Mouse (Mus musculus) erythroblast, embryonic 14.5 days (primary cell): ENCODE data around the gene Cbarp.

ENCODE experiments used
- GATA1 ChIP-seq: IDR thresholded peaks from 2 replicates; pipeline ENCODE4 v1.6.1; 2012; ENCODE audit warnings: low read length, inconsistent platforms, mixed read lengths
- TAL1 ChIP-seq: IDR thresholded peaks from 3 replicates; pipeline ENCODE4 v1.6.1; 2012; ENCODE audit warnings: low read length, inconsistent platforms, mixed read lengths

DNA sequence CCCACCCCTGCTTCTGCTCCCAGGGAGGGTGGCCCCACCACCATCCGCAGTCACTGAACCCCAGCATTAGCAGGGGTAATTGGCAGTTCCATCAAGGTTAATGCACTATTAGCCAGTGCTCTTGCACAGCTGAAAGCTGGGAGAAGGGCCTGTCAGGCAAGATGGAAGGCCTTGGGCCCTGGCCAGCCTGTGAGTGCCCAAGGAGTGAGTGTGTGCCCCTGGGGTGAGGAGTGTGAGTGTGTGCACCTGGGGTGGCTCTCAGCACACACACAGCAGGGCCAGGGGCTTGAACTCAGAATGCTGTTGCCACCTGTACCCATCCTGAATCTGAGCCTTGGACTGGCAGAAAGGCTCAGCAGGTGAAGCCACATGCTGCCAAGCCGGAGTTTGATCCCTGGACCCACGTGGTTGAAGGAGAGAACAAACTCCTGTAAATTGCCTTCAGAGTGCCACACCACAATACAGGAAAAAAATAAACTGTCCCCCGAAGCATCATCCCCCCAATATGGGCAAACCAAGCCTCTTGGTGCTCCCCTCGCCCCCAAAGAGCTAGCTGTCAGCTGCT, 35.7 kb upstream of the Cbarp start:
- TF ChIP-seq GATA1 (no peak), TAL1 (no peak)
